Mouse (Mus musculus): Measurements from ENCODE around the gene Rer1.

- TF ChIP-seq MYOD1 (IDR thresholded peaks at IDR 0.05; ENCODE audit: control insufficient read depth, insufficient read length, low read depth), result no peak
- TF ChIP-seq CTCF (IDR thresholded peaks at IDR 0.05; ENCODE audit: control insufficient read depth, insufficient read depth, insufficient read length), result no peak
- TF ChIP-seq USF1 (IDR thresholded peaks at IDR 0.05; ENCODE audit: low read depth), result no peak
- TF ChIP-seq FOSL1 (IDR thresholded peaks at IDR 0.05; ENCODE audit: insufficient read depth, low read length, poor library complexity, severe bottlenecking), result no peak
- no peak for TF ChIP-seq MYOG (IDR thresholded peaks at IDR 0.05; ENCODE audit: control insufficient read depth, extremely low read depth, insufficient read length)
Observed at GRCm38 (mm10) chr4:155079666-155080065, 6.5 kb downstream of the Rer1 start.
